ENCODE assay signal across 8 mouse cellular contexts in the genomic region with DNA sequence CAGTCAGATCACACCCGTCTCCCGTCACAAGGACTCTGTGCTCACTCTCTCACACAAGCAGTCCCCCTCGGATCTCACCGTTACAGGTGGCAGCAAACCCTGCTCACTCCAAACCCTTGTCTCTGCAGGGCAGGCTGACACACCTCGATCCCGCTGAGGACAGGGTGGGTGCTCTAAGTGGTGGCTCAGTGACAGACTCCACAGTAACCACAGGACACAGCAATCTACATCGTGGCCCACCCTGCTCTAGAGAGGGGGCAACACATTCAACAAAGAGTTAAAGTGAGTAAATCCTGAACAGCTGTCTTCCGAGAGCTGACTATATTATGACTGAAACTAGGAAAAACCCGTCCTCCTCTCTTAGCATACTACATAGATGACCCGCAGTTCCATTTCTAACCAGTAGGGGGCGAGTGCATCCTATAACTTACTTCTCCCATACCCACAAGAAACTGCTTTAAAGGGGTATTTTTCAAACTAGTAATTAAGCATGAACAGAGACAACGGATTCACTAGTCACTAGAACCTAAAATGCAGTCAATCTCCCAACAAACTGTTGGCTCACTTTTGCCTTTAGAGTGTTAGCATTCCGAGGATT. TPM values are rescaled to one million over a fixed set of nuclear protein-coding genes. Genes with fewer than 3 reads are reported as not detected.
A peak's percentile ranks its signal among the peaks of the same experiment; 100 is the strongest.
DNase-seq lines count a peak whose midpoint lies in the region; ATAC-seq lines count a peak whose summit lies in the region.

No protein-coding gene starts in this region.

- peaks cover 14% of the 10 kb centered on the region for H3K27me3 ChIP-seq in hindbrain, embryonic 10.5 days (ENCODE audit: insufficient read depth, poor library complexity, severe bottlenecking)
- no peaks in the 10 kb centered on the region for H3K27me3 ChIP-seq in lung, embryonic 16.5 days (ENCODE audit: control insufficient read depth, insufficient read depth, low read depth, low read length)

- peak; percentile 71 for ATAC-seq in erythroblast, adult 5-6 weeks (replicated peaks; ENCODE audit: low FRiP score, poor library complexity, severe bottlenecking)
- 0 out of 2 replicates have a peak, but pooled peaks have one; percentile 51 for ATAC-seq in lung, embryonic 16.5 days (ENCODE audit: low read depth)

- H3K9me3 ChIP-seq in hindbrain, embryonic 10.5 days, result no peaks in the 10 kb centered on the region
- H3K9me3 ChIP-seq in lung, embryonic 16.5 days (ENCODE audit: control insufficient read depth, low read length), result no peaks in the 10 kb centered on the region

- H3K4me1 ChIP-seq in hindbrain, embryonic 10.5 days (replicated peaks), result peaks cover 14% of the 10 kb centered on the region
- no peaks in the 10 kb centered on the region for H3K4me1 ChIP-seq in lung, embryonic 16.5 days (replicated peaks; ENCODE audit: control insufficient read depth, insufficient read depth, low read length)

- peak; percentile 62 for DNase-seq in ES-CJ7 (ENCODE audit: low read depth, low spot score)
- peak; percentile 59 for DNase-seq in adrenal gland, postnatal 25 days
- DNase-seq in hindbrain, embryonic 10.5 days (ENCODE audit: low spot score), result peak; percentile 61
- peak; percentile 95 for DNase-seq in layer of hippocampus, adult 9-10 months (ENCODE audit: low spot score)
- DNase-seq in retina, postnatal 1 day, result peak; percentile 75
- DNase-seq in urinary bladder, postnatal 36 days (ENCODE audit: low spot score in 2 of 2), result peak; percentile 50 to 64

- H3K4me3 ChIP-seq in hindbrain, embryonic 10.5 days, result no peak overlapping the region
- no peak overlapping the region for H3K4me3 ChIP-seq in lung, embryonic 16.5 days (ENCODE audit: low read length)

- no peak overlapping the region for H3K4me2 ChIP-seq in lung, embryonic 16.5 days (ENCODE audit: low read depth, low read length)

- H3K9ac ChIP-seq in lung, embryonic 16.5 days (ENCODE audit: low read length), result no peak overlapping the region

- H3K27ac ChIP-seq in hindbrain, embryonic 10.5 days, result no peak overlapping the region
- no peak overlapping the region for H3K27ac ChIP-seq in lung, embryonic 16.5 days (ENCODE audit: low read length)

- 44% methylated on average over 13 of the region's 13 CpGs for WGBS in hindbrain, embryonic 10.5 days
- 40% methylated on average over 13 of the region's 13 CpGs for WGBS in lung, embryonic 16.5 days

- H3K36me3 ChIP-seq in hindbrain, embryonic 10.5 days, result peaks cover 31% of the 10 kb centered on the region
- no peaks in the 10 kb centered on the region for H3K36me3 ChIP-seq in lung, embryonic 16.5 days (ENCODE audit: control insufficient read depth, insufficient read depth, low read length)

RNA-seq across cellular contexts. Expression of a gene that starts 46.7 kb away (rescaled TPM):
- 82.0 and 86.6 TPM in 2 replicates for total RNA-seq in adrenal gland, postnatal 25 days (2021)
- total RNA-seq in erythroblast, adult 5-6 weeks (2015; ENCODE audit: low replicate concordance), result 14.8 and 31.1 TPM in 2 replicates
- total RNA-seq in erythroblast, adult 5-6 weeks (2017; ENCODE audit: low replicate concordance), result 6.4 and 7.4 TPM in 2 replicates
- 38.2 and 46.9 TPM in 2 replicates for polyA plus RNA-seq in hindbrain, embryonic 10.5 days (2016; fragmentation: Nextera tagmentation; extraction: Ambion mirVana)
- polyA plus RNA-seq in lung, embryonic 16.5 days (2015; fragmentation: Nextera tagmentation; extraction: Ambion mirVana), result 31.8 and 36.5 TPM in 2 replicates
